Mouse (Mus musculus): Measurements from ENCODE around the gene Npm1. TPM values are rescaled to one million over a fixed set of nuclear protein-coding genes. Genes with fewer than 3 reads are reported as not detected.

Gene Npm1
- total and polyA plus RNA-seq, 2 experiments from 2014 or later: 179 to 254 TPM

DNA sequence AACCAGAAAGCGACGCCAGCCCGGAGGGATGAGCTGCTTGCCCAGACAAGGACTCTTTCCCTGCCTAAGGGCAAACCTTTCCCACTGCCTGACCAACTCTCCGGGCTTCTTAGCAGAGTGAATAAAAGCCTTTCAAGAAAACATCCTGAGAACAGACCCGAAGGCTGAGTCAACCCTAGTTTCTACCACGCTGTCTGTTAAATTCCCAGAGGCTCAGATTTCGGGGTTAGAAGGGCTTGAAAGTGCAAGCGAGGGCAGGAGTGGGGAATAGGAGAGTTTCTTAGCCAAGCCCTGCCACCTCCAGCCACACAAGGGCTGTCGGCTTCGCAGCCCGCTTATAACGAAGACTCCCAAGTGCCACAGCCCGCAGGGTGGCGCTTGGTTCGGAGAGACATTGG, 36.1 kb upstream of the Npm1 start:
- no peaks in the 10 kb centered on the region for H3K36me3 ChIP-seq (replicated peaks; ENCODE audit: control insufficient read depth, insufficient read depth, low read length)
- H3K27ac ChIP-seq (ENCODE audit: low read depth): no peak overlapping the region
- TF ChIP-seq EP300 (IDR thresholded peaks at IDR 0.05; ENCODE audit: low read depth) (no peak), CTCF (IDR thresholded peaks at IDR 0.05; ENCODE audit: low read depth) (no peak)
- DNase-seq (ENCODE audit: low spot score): no peak
- peaks cover 19% of the 10 kb centered on the region; the same call in 1 of the 2 replicates for H3K4me1 ChIP-seq (ENCODE audit: control insufficient read depth, insufficient read depth)
- no peak overlapping the region for H3K9ac ChIP-seq (replicated peaks; ENCODE audit: low read depth, low read length)
- WGBS: 6% methylated on average over 15 of the region's 15 CpGs
- H3K4me2 ChIP-seq (ENCODE audit: low read depth, low read length): no peak overlapping the region
- no peak overlapping the region for H3K4me3 ChIP-seq (ENCODE audit: low read depth, low read length)
- 0 out of 2 replicates have a peak, but pooled peaks cover 6% of the 10 kb centered on the region for H3K9me3 ChIP-seq (replicated peaks; ENCODE audit: control insufficient read depth, low read length)
- H3K27me3 ChIP-seq (ENCODE audit: control insufficient read depth, insufficient read depth, low read length): peaks cover 96% of the 10 kb centered on the region
- no peak for ATAC-seq (ENCODE audit: insufficient read depth, low read depth)

DNA sequence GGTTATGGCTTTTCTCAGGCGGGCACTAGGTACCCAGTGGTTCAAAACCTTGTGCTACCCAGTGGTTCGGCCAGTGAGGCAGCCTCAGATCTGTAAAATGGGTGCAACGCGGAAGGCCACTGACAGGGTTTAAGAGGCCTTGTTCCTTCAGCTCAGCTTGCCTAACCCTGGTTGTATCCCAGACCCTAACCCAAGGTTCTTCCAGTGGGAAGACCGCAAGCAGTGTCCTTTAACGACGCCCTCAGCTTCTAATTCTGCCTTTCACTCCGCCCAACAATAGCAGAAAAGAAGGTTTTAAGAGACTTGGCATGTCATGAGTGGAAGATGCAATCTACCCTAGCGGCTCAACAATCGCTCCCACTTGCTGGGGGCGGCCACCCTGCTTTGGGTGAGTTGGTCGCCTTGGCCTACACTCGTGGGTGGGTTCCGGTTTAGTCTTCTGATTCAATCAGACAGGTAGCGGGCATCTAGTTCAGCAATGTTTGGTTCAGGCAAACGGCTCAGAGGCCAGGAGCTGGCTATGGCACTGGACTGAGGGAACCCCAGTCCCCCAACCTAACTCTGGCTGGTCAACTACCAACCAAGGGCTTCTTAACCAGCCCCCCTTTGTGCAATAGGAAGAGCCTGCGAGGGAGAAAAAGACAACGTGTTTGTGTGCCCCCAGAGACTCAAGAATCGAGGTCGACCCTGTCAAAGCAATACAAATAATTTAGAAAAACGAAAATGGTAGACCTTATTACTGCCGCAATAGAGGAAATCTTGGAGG, 35.5 kb upstream of the Npm1 start:
- Histone ChIP-seq H3K4me2 (ENCODE audit: low read depth, low read length) (no peak overlapping the region), H3K27me3 (ENCODE audit: control insufficient read depth, insufficient read depth, low read length) (peaks cover 96% of the 10 kb centered on the region), H3K36me3 (replicated peaks; ENCODE audit: control insufficient read depth, insufficient read depth, low read length) (no peaks in the 10 kb centered on the region), H3K9ac (replicated peaks; ENCODE audit: low read depth, low read length) (no peak overlapping the region), H3K27ac (ENCODE audit: low read depth) (no peak overlapping the region), H3K4me1 (ENCODE audit: control insufficient read depth, insufficient read depth) (peaks cover 19% of the 10 kb centered on the region; the same call in 1 of the 2 replicates), H3K4me3 (ENCODE audit: low read depth, low read length) (no peak overlapping the region), H3K9me3 (replicated peaks; ENCODE audit: control insufficient read depth, low read length) (0 out of 2 replicates have a peak, but pooled peaks cover 6% of the 10 kb centered on the region)
- WGBS: 29% methylated on average over 22 of the region's 22 CpGs
- ATAC-seq (ENCODE audit: insufficient read depth, low read depth): no peak
- TF ChIP-seq EP300 (IDR thresholded peaks at IDR 0.05; ENCODE audit: low read depth): no peak
- TF ChIP-seq CTCF (IDR thresholded peaks at IDR 0.05; ENCODE audit: low read depth): no peak
- DNase-seq (ENCODE audit: low spot score): no peak

DNA sequence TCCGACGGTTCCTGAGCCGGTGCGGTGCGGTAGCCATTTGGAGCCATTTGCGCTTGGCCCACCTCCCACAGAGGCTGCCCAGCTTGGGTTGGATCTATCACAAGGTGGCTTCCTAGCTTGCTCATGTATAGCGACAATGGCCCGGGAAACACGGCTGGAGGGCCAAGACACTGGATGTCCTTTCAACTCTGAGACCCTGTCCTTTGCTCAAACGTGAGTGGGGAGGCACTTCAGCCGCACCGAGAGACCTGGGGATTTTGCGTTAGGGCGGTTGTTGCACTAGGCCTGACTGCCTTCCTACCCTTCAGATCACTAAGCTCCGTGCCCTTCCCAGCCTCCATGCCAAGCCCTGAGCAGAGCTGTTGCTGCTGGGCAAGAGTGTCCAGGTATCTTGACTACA, 34.7 kb upstream of the Npm1 start:
- no peak overlapping the region for H3K27ac ChIP-seq (ENCODE audit: low read depth)
- 0 out of 2 replicates have a peak, but pooled peaks cover 6% of the 10 kb centered on the region for H3K9me3 ChIP-seq (replicated peaks; ENCODE audit: control insufficient read depth, low read length)
- H3K36me3 ChIP-seq (replicated peaks; ENCODE audit: control insufficient read depth, insufficient read depth, low read length): no peaks in the 10 kb centered on the region
- peaks cover 96% of the 10 kb centered on the region for H3K27me3 ChIP-seq (ENCODE audit: control insufficient read depth, insufficient read depth, low read length)
- no peak overlapping the region for H3K4me2 ChIP-seq (ENCODE audit: low read depth, low read length)
- H3K9ac ChIP-seq (replicated peaks; ENCODE audit: low read depth, low read length): no peak overlapping the region
- peaks cover 13% of the 10 kb centered on the region; the same call in 1 of the 2 replicates for H3K4me1 ChIP-seq (ENCODE audit: control insufficient read depth, insufficient read depth)
- TF ChIP-seq EP300 (IDR thresholded peaks at IDR 0.05; ENCODE audit: low read depth) (no peak), CTCF (IDR thresholded peaks at IDR 0.05; ENCODE audit: low read depth) (no peak)
- H3K4me3 ChIP-seq (ENCODE audit: low read depth, low read length): no peak overlapping the region
- DNase-seq (ENCODE audit: low spot score) (no peak), ATAC-seq (ENCODE audit: insufficient read depth, low read depth) (no peak)
- 20% methylated on average over 15 of the region's 15 CpGs for WGBS

DNA sequence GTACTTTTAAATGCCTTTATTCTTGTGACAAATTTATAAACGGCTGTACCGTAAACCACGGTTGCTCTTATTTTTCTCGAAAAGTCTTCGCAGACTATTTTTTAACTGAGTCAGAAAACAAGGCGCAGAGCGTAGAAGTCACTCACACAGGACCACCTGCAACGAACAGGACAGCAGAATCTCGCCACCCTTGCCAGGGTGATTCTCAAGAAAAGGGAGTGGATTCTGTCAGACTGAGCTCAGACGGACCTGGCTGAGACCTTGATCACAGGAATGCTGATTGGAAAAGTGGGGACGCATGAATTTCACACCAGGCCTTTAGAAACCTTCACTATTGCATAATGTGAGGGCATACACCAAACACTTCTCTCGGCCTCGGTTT, 34.1 kb upstream of the Npm1 start:
- no peak overlapping the region for H3K27ac ChIP-seq (ENCODE audit: low read depth)
- TF ChIP-seq CTCF (IDR thresholded peaks at IDR 0.05; ENCODE audit: low read depth) (no peak), EP300 (IDR thresholded peaks at IDR 0.05; ENCODE audit: low read depth) (no peak)
- H3K4me1 ChIP-seq (ENCODE audit: control insufficient read depth, insufficient read depth): peaks cover 13% of the 10 kb centered on the region; the same call in 1 of the 2 replicates
- H3K36me3 ChIP-seq (replicated peaks; ENCODE audit: control insufficient read depth, insufficient read depth, low read length): no peaks in the 10 kb centered on the region
- no peak for DNase-seq (ENCODE audit: low spot score)
- no peak for ATAC-seq (ENCODE audit: insufficient read depth, low read depth)
- H3K9ac ChIP-seq (replicated peaks; ENCODE audit: low read depth, low read length): no peak overlapping the region
- H3K4me3 ChIP-seq (ENCODE audit: low read depth, low read length): no peak overlapping the region
- no peak overlapping the region for H3K4me2 ChIP-seq (ENCODE audit: low read depth, low read length)
- WGBS: 28% methylated on average over 13 of the region's 13 CpGs
- peaks cover 96% of the 10 kb centered on the region for H3K27me3 ChIP-seq (ENCODE audit: control insufficient read depth, insufficient read depth, low read length)
- H3K9me3 ChIP-seq (replicated peaks; ENCODE audit: control insufficient read depth, low read length): 0 out of 2 replicates have a peak, but pooled peaks cover 6% of the 10 kb centered on the region

DNA sequence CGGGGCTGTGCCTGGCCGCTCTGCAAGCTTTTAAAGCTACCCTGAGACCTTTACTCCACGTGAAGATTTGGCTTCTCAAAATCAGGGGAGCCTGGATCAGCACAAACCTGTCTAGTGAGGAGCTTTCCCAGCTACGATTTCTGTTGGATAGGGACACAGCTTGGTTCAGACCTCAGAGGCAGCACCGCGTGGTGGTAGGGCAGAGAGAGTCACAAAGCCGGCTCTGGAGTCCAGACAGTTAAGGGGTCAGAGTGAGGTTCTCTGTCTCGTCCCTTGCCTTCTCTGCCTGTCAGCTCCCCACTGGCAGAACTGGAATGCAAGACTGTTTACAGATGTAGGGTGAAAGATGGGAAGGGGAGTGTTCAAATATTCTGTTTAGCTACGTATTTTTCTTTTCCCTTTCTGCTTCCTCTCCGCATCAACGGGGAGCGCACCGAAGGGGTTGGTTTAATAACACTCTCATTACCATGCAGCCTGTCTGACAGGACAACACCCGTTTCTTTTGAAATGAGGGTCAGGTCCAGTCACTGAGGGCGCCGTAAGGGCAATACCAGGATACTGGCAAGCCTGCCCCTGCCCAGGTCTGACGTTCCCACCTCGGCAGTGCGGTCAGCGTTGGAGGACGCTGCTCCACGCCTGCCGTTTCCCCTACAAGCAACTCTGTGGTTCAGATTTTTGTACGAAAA, 33.6 kb upstream of the Npm1 start:
- H3K4me2 ChIP-seq (ENCODE audit: low read depth, low read length): no peak overlapping the region
- 11% methylated on average over 24 of the region's 24 CpGs for WGBS
- no peak for ATAC-seq (ENCODE audit: insufficient read depth, low read depth)
- no peak overlapping the region for H3K9ac ChIP-seq (replicated peaks; ENCODE audit: low read depth, low read length)
- no peak overlapping the region for H3K27ac ChIP-seq (ENCODE audit: low read depth)
- H3K27me3 ChIP-seq (ENCODE audit: control insufficient read depth, insufficient read depth, low read length): peaks cover 95% of the 10 kb centered on the region
- H3K9me3 ChIP-seq (replicated peaks; ENCODE audit: control insufficient read depth, low read length): 0 out of 2 replicates have a peak, but pooled peaks cover 6% of the 10 kb centered on the region
- no peaks in the 10 kb centered on the region for H3K36me3 ChIP-seq (replicated peaks; ENCODE audit: control insufficient read depth, insufficient read depth, low read length)
- DNase-seq (ENCODE audit: low spot score): no peak
- no peak for TF ChIP-seq CTCF (IDR thresholded peaks at IDR 0.05; ENCODE audit: low read depth)
- H3K4me1 ChIP-seq (ENCODE audit: control insufficient read depth, insufficient read depth): peaks cover 13% of the 10 kb centered on the region; the same call in 1 of the 2 replicates
- no peak overlapping the region for H3K4me3 ChIP-seq (ENCODE audit: low read depth, low read length)

Data from heart, postnatal 0 days (tissue).